Mouse (Mus musculus) cerebellum, postnatal 14 days (tissue): Measurements from ENCODE around the gene Atg16l2.
A peak's percentile ranks its signal among the peaks of the same experiment; 100 is the strongest.

Experiments used
- DNase-seq, 2 experiments: peaks; one replicate each; pipeline ENCODE4 v3.0.0; 2021; ENCODE audit warnings: mixed read lengths in 2 of 2

Gene Atg16l2

DNA sequence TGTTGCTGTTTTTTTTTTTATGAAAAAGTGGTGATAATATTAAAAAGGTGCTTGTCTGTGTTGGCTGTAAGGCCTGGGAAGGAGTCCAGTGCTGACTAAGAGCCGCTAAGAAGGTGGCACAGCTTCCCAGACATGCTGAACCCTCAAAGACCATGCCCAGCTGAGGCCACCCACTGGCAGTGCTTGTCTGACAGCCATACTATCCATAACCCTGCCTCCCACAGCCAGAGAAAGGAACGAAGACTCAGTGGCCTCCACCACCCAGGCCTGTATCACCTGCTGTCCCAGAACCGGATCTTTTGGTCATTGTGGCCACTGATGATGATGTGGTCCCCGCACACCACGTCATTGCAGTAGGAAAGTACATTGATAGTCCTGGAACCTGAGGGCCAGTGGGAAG lies 10.8 kb downstream of the Atg16l2 start:
- DNase-seq: no peak

DNA sequence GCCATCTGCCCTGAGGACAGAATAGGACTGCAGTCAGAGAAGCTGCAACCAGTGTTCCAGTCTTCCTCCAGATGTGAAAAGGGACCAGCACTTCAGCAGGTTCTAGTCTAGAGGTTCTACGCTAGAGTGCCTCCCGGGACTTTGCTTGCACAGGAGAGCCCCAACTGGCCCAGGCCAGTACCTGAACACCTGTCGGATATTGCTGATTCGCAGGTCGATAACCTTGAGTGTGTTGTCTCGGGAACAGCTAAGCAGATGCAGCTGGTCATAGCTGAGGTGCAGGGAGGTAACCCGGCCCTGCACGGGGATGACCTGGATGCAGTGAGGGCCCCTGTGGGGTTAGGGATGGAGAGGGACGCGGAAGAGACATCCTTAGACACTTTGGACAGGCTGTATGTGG lies 11.7 kb downstream of the Atg16l2 start:
- DNase-seq: no peak

DNA sequence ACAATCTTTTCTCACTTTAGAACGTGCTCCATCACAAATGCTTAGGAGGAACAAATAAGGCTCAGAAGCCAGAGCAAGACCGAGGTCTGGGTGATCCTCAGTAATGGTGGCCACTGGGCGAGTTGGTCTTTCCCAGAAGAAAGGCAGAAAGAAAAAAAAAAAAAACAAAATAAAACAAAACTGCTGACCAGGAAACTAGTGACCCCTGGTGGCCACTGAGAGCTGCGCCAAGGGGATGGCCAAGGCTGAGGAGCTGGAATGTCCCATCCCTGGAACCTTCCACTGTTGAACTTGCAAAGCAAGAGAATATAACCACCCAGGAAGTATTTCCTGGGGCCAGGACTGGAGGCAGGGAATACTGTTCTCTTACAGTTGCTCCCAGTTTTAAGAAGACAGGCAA lies 13.6 kb downstream of the Atg16l2 start:
- DNase-seq: peak; percentile 67 to 80

DNA sequence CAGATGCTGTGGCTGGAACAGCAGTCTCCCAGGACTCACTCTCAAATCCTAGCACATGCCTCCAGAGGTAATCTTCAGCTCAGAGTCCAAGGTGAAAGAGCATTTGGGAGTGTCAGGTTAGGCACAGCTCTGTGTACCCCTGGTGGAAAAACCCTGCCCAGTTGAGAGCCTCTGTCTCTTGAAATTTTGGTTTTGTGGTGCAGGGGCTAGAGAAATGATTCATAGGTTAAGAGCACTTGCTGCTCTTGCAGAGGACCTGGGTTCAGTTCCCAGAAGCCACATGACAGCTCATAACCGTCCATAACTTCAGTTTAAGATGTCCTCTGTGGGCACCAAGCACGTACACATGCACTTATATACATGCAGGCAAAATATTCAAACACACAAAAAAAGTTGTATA lies 14.2 kb downstream of the Atg16l2 start:
- DNase-seq: no peak

GRCm38 (mm10) chr7:101286891-101287290 lies 15.2 kb downstream of the Atg16l2 start:
- no peak for DNase-seq

DNA sequence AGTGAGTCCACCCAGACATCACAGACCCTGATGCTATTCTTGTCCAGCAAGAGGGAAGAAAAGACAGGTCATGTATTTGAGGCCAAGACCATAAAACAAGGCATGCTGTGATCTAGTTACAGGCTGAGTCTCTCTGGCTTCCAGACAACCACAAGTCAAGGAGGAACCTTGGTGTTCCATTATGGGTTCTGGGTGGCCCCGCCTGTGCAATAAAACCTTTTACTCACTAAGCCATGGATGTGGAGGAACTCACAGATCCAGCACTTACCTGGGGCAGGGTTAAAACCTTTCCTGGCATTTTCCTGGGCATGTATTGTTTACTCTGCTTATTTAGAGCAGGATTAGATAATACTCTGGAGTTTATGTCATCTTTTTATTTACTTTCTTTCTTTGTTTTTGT lies 17.5 kb downstream of the Atg16l2 start:
- no peak for DNase-seq

DNA sequence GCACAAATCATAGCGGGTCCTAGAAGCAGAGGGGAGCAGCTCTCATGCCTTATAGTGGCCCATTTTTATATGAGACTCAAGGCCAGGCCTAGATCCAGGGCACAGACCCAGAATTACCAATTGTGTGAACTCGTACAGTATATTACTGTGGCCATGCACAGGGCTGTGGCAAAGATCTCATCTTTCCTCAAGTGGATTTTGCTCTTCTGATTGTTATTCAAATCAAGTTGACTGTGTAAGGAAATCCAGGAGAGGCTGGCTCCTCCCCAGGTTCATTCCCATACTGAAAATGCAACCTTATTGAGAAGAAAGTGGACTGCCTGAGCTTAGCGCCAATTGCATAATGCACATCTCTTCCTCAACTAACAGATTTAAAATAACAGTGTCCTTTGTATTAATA lies 19.3 kb downstream of the Atg16l2 start:
- DNase-seq: no peak

GRCm38 (mm10) chr7:101272466-101273160 lies 29.4 kb downstream of the Atg16l2 start:
- no peak for DNase-seq

DNA sequence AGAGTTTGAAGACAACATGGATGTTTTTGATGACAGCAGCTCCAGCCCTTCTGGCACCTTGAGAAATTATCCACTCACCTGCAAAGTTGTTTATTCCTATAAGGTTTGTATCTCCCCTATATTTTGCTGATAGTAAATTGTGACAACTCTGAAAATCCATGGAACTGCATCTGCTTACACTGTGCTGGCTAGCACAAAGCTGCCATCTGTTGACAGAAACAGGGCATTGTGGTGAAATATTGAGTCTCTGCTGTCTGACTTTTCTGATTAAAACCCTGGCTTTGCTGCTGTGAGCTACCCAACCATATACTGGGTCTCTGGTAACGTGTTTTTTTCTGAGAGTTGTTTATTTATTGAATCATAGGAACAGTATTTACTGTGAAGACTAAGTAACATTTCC lies 30.4 kb downstream of the Atg16l2 start:
- DNase-seq: no peak

GRCm38 (mm10) chr7:101267457-101268259 lies 34.4 kb downstream of the Atg16l2 start:
- no peak for DNase-seq

DNA sequence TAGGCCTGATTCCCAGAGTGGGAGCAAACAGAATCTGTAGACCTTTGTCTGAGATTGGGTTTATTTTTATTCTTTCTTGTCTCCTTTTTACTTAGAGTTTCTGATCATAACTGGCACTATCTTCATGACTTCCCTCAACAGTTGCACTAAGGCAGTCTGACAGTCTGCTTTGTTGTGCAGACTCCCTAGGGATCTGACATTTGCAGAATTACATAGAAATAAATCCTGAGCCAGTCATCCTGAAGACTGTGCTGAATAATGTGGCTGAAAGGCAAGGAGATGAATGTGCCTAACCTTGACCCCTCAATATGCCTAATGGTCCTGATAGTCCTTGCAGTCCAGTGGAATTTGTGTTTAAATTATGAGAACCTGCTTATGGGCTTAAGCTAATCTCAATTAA lies 38.5 kb downstream of the Atg16l2 start:
- no peak for DNase-seq

GRCm38 (mm10) chr7:101261941-101262546 lies 40.0 kb downstream of the Atg16l2 start:
- DNase-seq: no peak

DNA sequence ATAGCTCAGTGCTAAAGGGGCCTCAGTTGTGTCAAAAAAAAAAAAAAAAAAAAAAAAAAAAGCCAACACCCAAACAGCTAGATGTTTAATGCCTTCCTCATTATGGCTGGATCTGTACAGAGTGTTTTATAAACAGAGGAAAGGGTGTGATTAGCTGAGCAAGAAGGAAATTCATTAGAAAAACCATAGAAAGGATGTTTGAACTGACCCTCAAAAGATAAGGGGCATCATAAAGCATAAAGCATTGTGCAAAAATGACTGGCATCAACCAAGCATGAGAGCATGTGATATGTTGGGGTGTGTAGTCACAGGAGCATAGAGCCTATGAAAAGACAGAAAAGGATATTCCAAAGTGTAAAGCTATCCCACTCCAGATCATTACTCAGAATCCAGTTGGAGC lies 43.6 kb downstream of the Atg16l2 start:
- no peak for DNase-seq

- no peak for DNase-seq
Measured at GRCm38 (mm10) chr7:101253071-101253470, 49.0 kb downstream of the Atg16l2 start.

DNA sequence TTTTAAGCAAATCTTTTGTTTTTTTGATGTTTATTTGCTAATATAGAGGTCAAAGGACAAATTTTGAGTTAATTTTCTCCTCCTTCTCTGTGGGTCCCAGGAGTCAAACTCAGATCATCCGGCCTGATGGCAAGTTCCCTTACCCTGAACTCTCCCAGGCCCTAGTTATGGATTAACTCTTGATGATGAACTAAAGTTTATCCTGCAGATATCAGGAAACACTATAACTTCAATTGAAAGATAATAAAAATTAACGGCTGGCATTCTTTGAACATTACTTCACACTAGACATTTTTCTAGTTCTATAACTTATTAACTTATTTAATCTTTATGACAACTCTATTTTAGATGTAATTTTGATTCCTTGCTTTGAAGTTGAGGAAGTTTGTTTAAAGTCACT lies 52.9 kb downstream of the Atg16l2 start:
- no peak for DNase-seq

DNA sequence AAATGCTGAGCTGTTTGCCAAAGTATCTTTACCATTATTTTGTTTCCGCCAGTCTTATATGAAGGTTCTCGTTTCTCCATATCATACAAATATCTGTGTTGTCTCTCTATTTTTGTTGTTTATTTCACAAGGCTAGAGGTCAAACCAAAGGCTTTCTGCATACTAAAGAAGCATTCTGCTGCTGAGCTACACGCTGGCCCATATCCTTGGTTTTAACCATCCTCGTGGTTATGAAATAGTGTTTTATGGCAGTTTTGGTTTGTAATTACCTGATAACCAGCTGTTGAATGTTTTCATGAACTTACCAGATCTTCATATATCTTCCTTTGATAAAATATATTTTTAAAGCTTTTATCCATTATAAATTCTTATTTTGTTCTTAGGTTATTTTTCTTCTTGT lies 53.3 kb downstream of the Atg16l2 start:
- no peak for DNase-seq

GRCm38 (mm10) chr7:101236712-101237473 lies 65.2 kb downstream of the Atg16l2 start:
- DNase-seq: no peak

DNA sequence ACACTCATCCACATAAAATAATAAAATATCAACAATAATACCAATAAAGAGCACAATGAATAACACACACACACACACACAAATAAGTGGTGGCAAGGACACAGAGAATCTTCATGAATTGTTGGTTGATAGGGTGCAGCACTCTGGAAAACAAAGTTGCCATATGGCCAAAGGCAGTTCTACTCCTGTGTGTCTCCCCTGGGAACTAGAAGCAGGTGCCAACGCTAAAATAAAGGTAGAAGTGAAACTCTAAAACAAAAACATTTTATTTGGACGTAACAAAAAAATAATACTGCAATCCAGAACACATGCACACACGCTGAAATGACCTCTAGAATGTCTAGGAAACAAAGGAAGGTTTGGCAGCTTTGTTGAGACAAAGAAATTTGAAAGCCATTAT lies 69.3 kb downstream of the Atg16l2 start:
- DNase-seq: no peak

- peak; percentile 9 to 45 for DNase-seq
Measured at GRCm38 (mm10) chr7:101231458-101231857, 70.6 kb downstream of the Atg16l2 start.

GRCm38 (mm10) chr7:101229336-101229735 lies 72.7 kb downstream of the Atg16l2 start:
- DNase-seq: no peak

DNA sequence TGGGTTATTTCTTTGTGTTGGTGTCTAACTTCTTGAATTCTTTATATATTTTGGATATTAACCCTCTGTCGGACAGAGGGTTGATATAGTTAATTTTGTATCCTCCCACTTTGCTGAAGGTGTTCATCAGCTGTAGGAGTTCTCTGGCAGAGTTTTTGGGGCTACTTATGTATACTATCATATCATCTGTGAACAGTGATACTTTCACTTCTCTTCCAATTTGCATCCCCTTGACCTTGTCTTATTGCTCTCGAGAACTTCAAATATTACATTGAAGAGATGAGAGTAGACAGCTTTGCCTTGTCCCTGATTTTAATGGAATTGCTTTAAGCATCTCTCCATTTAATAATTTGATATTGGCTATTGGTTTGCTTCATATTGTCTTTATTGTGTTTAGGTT lies 78.5 kb downstream of the Atg16l2 start:
- no peak for DNase-seq

- DNase-seq: no peak
Measured at GRCm38 (mm10) chr7:101216724-101217123, 85.3 kb downstream of the Atg16l2 start.
